Mouse (Mus musculus): ENCODE data around the gene Cfap298. TPM values are rescaled to one million over a fixed set of nuclear protein-coding genes. Genes with fewer than 3 reads are reported as not detected.

The Cfap298 gene
- polyA plus RNA-seq, 1 experiment, result 17.2 TPM

GRCm38 (mm10) chr16:90950354-90950963 is 15.5 kb upstream of the Cfap298 start:
- DNase-seq, result peak; percentile 29
- Histone ChIP-seq H3K4me3 (replicated peaks; ENCODE audit: extremely low read depth, low read depth, low read length) (no peak overlapping the region), H3K4me1 (ENCODE audit: control insufficient read depth, insufficient read depth, low read length) (no peaks in the 10 kb centered on the region)
- TF ChIP-seq CTCF (IDR thresholded peaks at IDR 0.05; ENCODE audit: insufficient read depth, low read length), result peak; percentile 39; the same call in 1 of the 2 replicates
- TF ChIP-seq POLR2A (IDR thresholded peaks at IDR 0.05; ENCODE audit: borderline replicate concordance, extremely low read depth, low read depth, low read length), result no peak
- 55% methylated on average over 17 of the region's 17 CpGs for WGBS

- TF ChIP-seq POLR2A (IDR thresholded peaks at IDR 0.05; ENCODE audit: borderline replicate concordance, extremely low read depth, low read depth, low read length) (no peak), CTCF (IDR thresholded peaks at IDR 0.05; ENCODE audit: insufficient read depth, low read length) (no peak)
- no peak for DNase-seq
- Histone ChIP-seq H3K4me1 (ENCODE audit: control insufficient read depth, insufficient read depth, low read length) (no peaks in the 10 kb centered on the region), H3K4me3 (replicated peaks; ENCODE audit: extremely low read depth, low read depth, low read length) (no peak overlapping the region)
- WGBS, result 85% methylated on average over 8 of the region's 8 CpGs
Observed at GRCm38 (mm10) chr16:90946977-90947376, 12.1 kb upstream of the Cfap298 start.

GRCm38 (mm10) chr16:90941246-90941645 is 6.3 kb upstream of the Cfap298 start:
- WGBS, result 82% methylated on average over 7 of the region's 7 CpGs
- no peak overlapping the region for H3K4me3 ChIP-seq (replicated peaks; ENCODE audit: extremely low read depth, low read depth, low read length)
- TF ChIP-seq CTCF (IDR thresholded peaks at IDR 0.05; ENCODE audit: insufficient read depth, low read length) (no peak), POLR2A (IDR thresholded peaks at IDR 0.05; ENCODE audit: borderline replicate concordance, extremely low read depth, low read depth, low read length) (no peak)
- H3K4me1 ChIP-seq (ENCODE audit: control insufficient read depth, insufficient read depth, low read length), result no peaks in the 10 kb centered on the region
- no peak for DNase-seq

GRCm38 (mm10) chr16:90934193-90934686 is 674 bp downstream of the Cfap298 start:
- no peak for TF ChIP-seq POLR2A (IDR thresholded peaks at IDR 0.05; ENCODE audit: borderline replicate concordance, extremely low read depth, low read depth, low read length)
- TF ChIP-seq CTCF (IDR thresholded peaks at IDR 0.05; ENCODE audit: insufficient read depth, low read length), result no peak
- DNase-seq, result no peak

GRCm38 (mm10) chr16:90933534-90934176 is 1.3 kb downstream of the Cfap298 start:
- peak overlapping the region; percentile 68 for H3K4me3 ChIP-seq (replicated peaks; ENCODE audit: extremely low read depth, low read depth, low read length)
- 25% methylated on average over 13 of the region's 13 CpGs for WGBS
- H3K4me1 ChIP-seq (ENCODE audit: control insufficient read depth, insufficient read depth, low read length), result peaks cover 3% of the 10 kb centered on the region; the same call in 1 of the 2 replicates
- TF ChIP-seq POLR2A (IDR thresholded peaks at IDR 0.05; ENCODE audit: borderline replicate concordance, extremely low read depth, low read depth, low read length) (no peak), CTCF (IDR thresholded peaks at IDR 0.05; ENCODE audit: insufficient read depth, low read length) (no peak)
- DNase-seq, result no peak

More at GRCm38 (mm10) chr16:90934193-90934686, 674 bp downstream of the Cfap298 start:
- WGBS, result under 1% methylated on average over 38 of the region's 38 CpGs
- Histone ChIP-seq H3K4me3 (replicated peaks; ENCODE audit: extremely low read depth, low read depth, low read length) (peak overlapping the region; percentile 68), H3K4me1 (ENCODE audit: control insufficient read depth, insufficient read depth, low read length) (peaks cover 3% of the 10 kb centered on the region; the same call in 1 of the 2 replicates)

GRCm38 (mm10) chr16:90927446-90927845 is 7.5 kb downstream of the Cfap298 start:
- TF ChIP-seq POLR2A (IDR thresholded peaks at IDR 0.05; ENCODE audit: borderline replicate concordance, extremely low read depth, low read depth, low read length), result no peak
- 68% methylated on average over 4 of the region's 4 CpGs for WGBS
- H3K4me1 ChIP-seq (ENCODE audit: control insufficient read depth, insufficient read depth, low read length), result no peaks in the 10 kb centered on the region
- no peak overlapping the region for H3K4me3 ChIP-seq (replicated peaks; ENCODE audit: extremely low read depth, low read depth, low read length)
- no peak for DNase-seq

- H3K4me3 ChIP-seq (replicated peaks; ENCODE audit: extremely low read depth, low read depth, low read length), result no peak overlapping the region
- DNase-seq, result peak; percentile 60
- no peaks in the 10 kb centered on the region for H3K4me1 ChIP-seq (ENCODE audit: control insufficient read depth, insufficient read depth, low read length)
- 19% methylated on average over 5 of the region's 5 CpGs for WGBS
- no peak for TF ChIP-seq POLR2A (IDR thresholded peaks at IDR 0.05; ENCODE audit: borderline replicate concordance, extremely low read depth, low read depth, low read length)
- TF ChIP-seq CTCF (IDR thresholded peaks at IDR 0.05; ENCODE audit: insufficient read depth, low read length), result peak; percentile 92
Observed at GRCm38 (mm10) chr16:90925461-90925860, 9.5 kb downstream of the Cfap298 start.

- TF ChIP-seq POLR2A (IDR thresholded peaks at IDR 0.05; ENCODE audit: borderline replicate concordance, extremely low read depth, low read depth, low read length) (no peak), CTCF (IDR thresholded peaks at IDR 0.05; ENCODE audit: insufficient read depth, low read length) (no peak)
- DNase-seq, result no peak
- 68% methylated on average over 13 of the region's 13 CpGs for WGBS
- Histone ChIP-seq H3K4me1 (ENCODE audit: control insufficient read depth, insufficient read depth, low read length) (no peaks in the 10 kb centered on the region), H3K4me3 (replicated peaks; ENCODE audit: extremely low read depth, low read depth, low read length) (no peak overlapping the region)
Observed at GRCm38 (mm10) chr16:90924606-90925370, 10.1 kb downstream of the Cfap298 start.

- WGBS, result 43% methylated on average over 10 of the region's 10 CpGs
- H3K4me1 ChIP-seq (ENCODE audit: control insufficient read depth, insufficient read depth, low read length), result no peaks in the 10 kb centered on the region
- no peak for TF ChIP-seq POLR2A (IDR thresholded peaks at IDR 0.05; ENCODE audit: borderline replicate concordance, extremely low read depth, low read depth, low read length)
- no peak for TF ChIP-seq CTCF (IDR thresholded peaks at IDR 0.05; ENCODE audit: insufficient read depth, low read length)
- DNase-seq, result no peak
- no peak overlapping the region for H3K4me3 ChIP-seq (replicated peaks; ENCODE audit: extremely low read depth, low read depth, low read length)
Observed at GRCm38 (mm10) chr16:90921471-90922159, 13.3 kb downstream of the Cfap298 start.
